Mouse (Mus musculus) MEL (cell line): ENCODE data around the gene Usp15. TPM values are rescaled to one million over a fixed set of nuclear protein-coding genes. Genes with fewer than 3 reads are reported as not detected.

Experiments used
- polyA plus RNA-seq, 2 experiments: library from polyadenylated mRNA; stranded (reverse) in 1 of 2; unstranded in 1 of 2; fragments of >175 nt in 1 of 2; fragments of >200 nt in 1 of 2; gene quantifications; 2 replicates each; pipeline versions ENCODE4 v1.2.1 to v1.2.4; 2012; ENCODE audit warnings: low replicate concordance in 2 of 2, low read depth in 1 of 2; ENCODE audit not compliant: insufficient read length in 2 of 2, insufficient read depth in 1 of 2, missing spikeins in 1 of 2
- total RNA-seq: library from RNA; depleted of rRNA; stranded (reverse); fragments of 300-350 nt; gene quantifications from 2 replicates; pipeline ENCODE4 v1.2.3, GENCODE M21; 2012; rRNA removed

The Usp15 gene
- total and polyA plus RNA-seq, 3 experiments: 98.2 to 150 (median 117) TPM

Other genes starting within 250 kb of the Usp15 start
- 32.1 and 33.8 TPM in 2 replicates for gene Mon2, start 120.5 kb downstream of the Usp15 start, total RNA-seq
- gene Mon2, start 120.5 kb downstream of the Usp15 start, polyA plus RNA-seq: 10 to 100 TPM in 1 of 2 experiments, not detected in 1; 38.6 TPM
- not detected in 2 replicates for gene Fam19a2, start 67.0 kb upstream of the Usp15 start, total RNA-seq
- gene Fam19a2, start 67.0 kb upstream of the Usp15 start, polyA plus RNA-seq: not detected